Mouse (Mus musculus) hindbrain, embryonic 14.5 days (tissue): ENCODE measurements at regions not wholly inside any gene's neighbourhood (a gene's known extent, or its start where the extent isn't known, plus 50 kb on each side); places are given as distances from the start of the nearest gene placed in this dataset.

Experiments used
- ATAC-seq: fragments of 200-750 bp; cut with Nextera tagmentation; 2 replicates; pipeline ENCODE4 v1.8.0; 2017; ENCODE audit warnings: moderate number of reproducible peaks, mild to moderate bottlenecking, moderate TSS enrichment, moderate library complexity; ENCODE audit not compliant: low FRiP score
- DNase-seq: peaks from one replicate; pipeline ENCODE4 v3.0.0-alpha.2; 2015; ENCODE audit warnings: low spot score
- H3K27ac ChIP-seq: fragments of 300-500 bp; sonication (generic); 2 replicates; pipeline ENCODE4 v1.5.1; 2014; ENCODE audit warnings: mild to moderate bottlenecking, moderate library complexity
- H3K27me3 ChIP-seq: fragments of 300-500 bp; sonication (generic); 2 replicates; pipeline ENCODE4 v1.6.1; 2014; ENCODE audit warnings: mild to moderate bottlenecking, low read length, mixed read lengths; ENCODE audit not compliant: control insufficient read depth, insufficient read depth
- H3K36me3 ChIP-seq: fragments of 300-500 bp; sonication (generic); replicated peaks from 2 replicates; pipeline ENCODE4 v1.6.1; 2014; ENCODE audit not compliant: control insufficient read depth, insufficient read depth
- H3K4me1 ChIP-seq: fragments of 300-500 bp; sonication (generic); replicated peaks from 2 replicates; pipeline ENCODE4 v1.6.1; 2014; ENCODE audit warnings: antibody characterized with exemption, low read length, mixed read lengths; ENCODE audit not compliant: control insufficient read depth, insufficient read depth
- H3K4me2 ChIP-seq: fragments of 300-500 bp; sonication (generic); replicated peaks from 2 replicates; pipeline ENCODE4 v1.6.1; 2014; ENCODE audit warnings: mild to moderate bottlenecking, moderate library complexity
- H3K4me3 ChIP-seq: fragments of 300-500 bp; sonication (generic); replicated peaks from 2 replicates; pipeline ENCODE4 v1.5.1; 2014; ENCODE audit warnings: mild to moderate bottlenecking, low read length
- H3K9ac ChIP-seq: fragments of 300-500 bp; sonication (generic); 2 replicates; pipeline ENCODE4 v1.6.1; 2014
- H3K9me3 ChIP-seq: fragments of 300-500 bp; sonication (generic); 2 replicates; pipeline ENCODE4 v1.6.1; 2016; ENCODE audit warnings: low read length; ENCODE audit not compliant: control insufficient read depth
- WGBS: fragments of 180-500 bp; shearing (Covaris S2); extraction: QIAGEN DNeasy Blood & Tissue Kit; methylation state at CpG from one replicate; pipeline ENCODE4 v1.1.7; 2014; 5-methylcytosine and 5-hydroxymethylcytosine counted together

GRCm38 (mm10) chr13:83208111-83208510 is 295.7 kb upstream of the Mef2c start:
- Histone ChIP-seq H3K27me3 (no peaks in the 10 kb centered on the region), H3K36me3 (no peaks in the 10 kb centered on the region), H3K27ac (no peak overlapping the region), H3K9ac (no peak overlapping the region), H3K4me1 (no peaks in the 10 kb centered on the region), H3K9me3 (0 out of 2 replicates have a peak, but pooled peaks cover 5% of the 10 kb centered on the region), H3K4me2 (no peak overlapping the region), H3K4me3 (no peak overlapping the region)
- DNase-seq: no peak
- ATAC-seq: no peak
- whole genome bisulfite sequencing: 81% methylated on average over 5 of the region's 5 CpGs

- no peaks in the 10 kb centered on the region for H3K9me3 ChIP-seq
- H3K36me3 ChIP-seq: no peaks in the 10 kb centered on the region
- ATAC-seq: no peak
- H3K4me3 ChIP-seq: no peak overlapping the region
- no peaks in the 10 kb centered on the region for H3K4me1 ChIP-seq
- no peak overlapping the region for H3K9ac ChIP-seq
- no peaks in the 10 kb centered on the region for H3K27me3 ChIP-seq
- H3K27ac ChIP-seq: no peak overlapping the region
- no peak overlapping the region for H3K4me2 ChIP-seq
- no peak for DNase-seq
These were observed 289.0 kb upstream of the Mef2c start for GRCm38 (mm10) chr13:83214811-83215210.

- no peak overlapping the region for H3K4me2 ChIP-seq
- WGBS: 63% methylated on average over 3 of the region's 3 CpGs
- no peak overlapping the region for H3K27ac ChIP-seq
- H3K4me1 ChIP-seq: no peaks in the 10 kb centered on the region
- H3K4me3 ChIP-seq: no peak overlapping the region
- H3K36me3 ChIP-seq: no peaks in the 10 kb centered on the region
- H3K9me3 ChIP-seq: no peaks in the 10 kb centered on the region
- DNase-seq: no peak
- ATAC-seq: no peak
- H3K9ac ChIP-seq: no peak overlapping the region
- H3K27me3 ChIP-seq: no peaks in the 10 kb centered on the region
These were observed 287.4 kb upstream of the Mef2c start for GRCm38 (mm10) chr13:83216454-83216853.

GRCm38 (mm10) chr13:83252452-83252851 is 251.4 kb upstream of the Mef2c start:
- no peaks in the 10 kb centered on the region for H3K36me3 ChIP-seq
- no peak overlapping the region for H3K4me2 ChIP-seq
- no peaks in the 10 kb centered on the region for H3K27me3 ChIP-seq
- H3K9ac ChIP-seq: no peak overlapping the region
- no peak overlapping the region for H3K27ac ChIP-seq
- H3K4me3 ChIP-seq: no peak overlapping the region
- WGBS: 93% methylated on average over 1 of the region's 1 CpGs
- no peak for DNase-seq
- no peaks in the 10 kb centered on the region for H3K4me1 ChIP-seq
- no peak for ATAC-seq
- H3K9me3 ChIP-seq: no peaks in the 10 kb centered on the region

- no peaks in the 10 kb centered on the region for H3K36me3 ChIP-seq
- no peak overlapping the region for H3K27ac ChIP-seq
- no peak overlapping the region for H3K4me3 ChIP-seq
- H3K4me2 ChIP-seq: no peak overlapping the region
- no peaks in the 10 kb centered on the region for H3K9me3 ChIP-seq
- H3K9ac ChIP-seq: no peak overlapping the region
- no peaks in the 10 kb centered on the region for H3K27me3 ChIP-seq
- WGBS: 94% methylated on average over 1 of the region's 1 CpGs
- DNase-seq: no peak
- H3K4me1 ChIP-seq: no peaks in the 10 kb centered on the region
- no peak for ATAC-seq
These were observed 237.2 kb upstream of the Mef2c start for GRCm38 (mm10) chr13:83266591-83266990.

- Histone ChIP-seq H3K36me3 (no peaks in the 10 kb centered on the region), H3K4me3 (no peak overlapping the region), H3K4me1 (no peaks in the 10 kb centered on the region), H3K9me3 (no peaks in the 10 kb centered on the region), H3K27ac (no peak overlapping the region), H3K27me3 (no peaks in the 10 kb centered on the region), H3K4me2 (no peak overlapping the region), H3K9ac (no peak overlapping the region)
- no peak for DNase-seq
- WGBS: 89% methylated on average over 3 of the region's 3 CpGs
- ATAC-seq: no peak
These were observed 235.2 kb upstream of the Mef2c start for GRCm38 (mm10) chr13:83268663-83269062.

GRCm38 (mm10) chr13:83278695-83279094 is 225.1 kb upstream of the Mef2c start:
- H3K9me3 ChIP-seq: no peaks in the 10 kb centered on the region
- H3K27me3 ChIP-seq: no peaks in the 10 kb centered on the region
- H3K4me1 ChIP-seq: no peaks in the 10 kb centered on the region
- no peak for DNase-seq
- no peak overlapping the region for H3K4me2 ChIP-seq
- no peak overlapping the region for H3K4me3 ChIP-seq
- no peaks in the 10 kb centered on the region for H3K36me3 ChIP-seq
- WGBS: 89% methylated on average over 1 of the region's 1 CpGs
- no peak overlapping the region for H3K9ac ChIP-seq
- ATAC-seq: no peak
- H3K27ac ChIP-seq: no peak overlapping the region

- H3K9me3 ChIP-seq: no peaks in the 10 kb centered on the region
- ATAC-seq (no peak), DNase-seq (no peak)
- H3K27ac ChIP-seq: no peak overlapping the region
- no peak overlapping the region for H3K4me3 ChIP-seq
- WGBS: 85% methylated on average over 3 of the region's 3 CpGs
- H3K4me2 ChIP-seq: no peak overlapping the region
- H3K4me1 ChIP-seq: no peaks in the 10 kb centered on the region
- no peaks in the 10 kb centered on the region for H3K27me3 ChIP-seq
- H3K9ac ChIP-seq: no peak overlapping the region
- no peaks in the 10 kb centered on the region for H3K36me3 ChIP-seq
These were observed 196.1 kb upstream of the Mef2c start for GRCm38 (mm10) chr13:83307696-83308095.

GRCm38 (mm10) chr13:83328488-83328887 is 175.3 kb upstream of the Mef2c start:
- H3K27me3 ChIP-seq: no peaks in the 10 kb centered on the region
- WGBS: 70% methylated on average over 4 of the region's 4 CpGs
- no peak for ATAC-seq

GRCm38 (mm10) chr13:83333728-83334127 is 170.1 kb upstream of the Mef2c start:
- H3K4me3 ChIP-seq: no peak overlapping the region
- H3K27ac ChIP-seq: no peak overlapping the region
- no peaks in the 10 kb centered on the region for H3K4me1 ChIP-seq
- H3K36me3 ChIP-seq: no peaks in the 10 kb centered on the region
- H3K27me3 ChIP-seq: no peaks in the 10 kb centered on the region
- no peak overlapping the region for H3K9ac ChIP-seq
- WGBS: 34% methylated on average over 5 of the region's 5 CpGs
- no peak for DNase-seq
- no peak overlapping the region for H3K4me2 ChIP-seq
- no peak for ATAC-seq
- no peaks in the 10 kb centered on the region for H3K9me3 ChIP-seq

More at GRCm38 (mm10) chr13:83328488-83328887, 175.3 kb upstream of the Mef2c start:
- Histone ChIP-seq H3K4me1 (no peaks in the 10 kb centered on the region), H3K36me3 (no peaks in the 10 kb centered on the region), H3K27ac (no peak overlapping the region), H3K4me3 (no peak overlapping the region), H3K9me3 (no peaks in the 10 kb centered on the region), H3K9ac (no peak overlapping the region), H3K4me2 (no peak overlapping the region)
- DNase-seq: no peak
